Mouse (Mus musculus): ENCODE data around the gene Aebp2. TPM values are rescaled to one million over a fixed set of nuclear protein-coding genes. Genes with fewer than 3 reads are reported as not detected.

Gene Aebp2
- total RNA-seq, 2 experiments from 2014 or later = 67.1 to 67.2 TPM

- intact Hi-C loops (cut with DNase I) = no loop called here
- TF ChIP-seq CTCF (IDR thresholded peaks at IDR 0.05) = no peak
- no peak overlapping the region for H3K27ac ChIP-seq
- H3K4me3 ChIP-seq = no peak overlapping the region
- DNase-seq (ENCODE audit: extremely low spot score in 1 of 2, low spot score in 2 of 2) = no peak
Measured at GRCm38 (mm10) chr6:140611282-140611681, 11.2 kb upstream of the Aebp2 start.

DNA sequence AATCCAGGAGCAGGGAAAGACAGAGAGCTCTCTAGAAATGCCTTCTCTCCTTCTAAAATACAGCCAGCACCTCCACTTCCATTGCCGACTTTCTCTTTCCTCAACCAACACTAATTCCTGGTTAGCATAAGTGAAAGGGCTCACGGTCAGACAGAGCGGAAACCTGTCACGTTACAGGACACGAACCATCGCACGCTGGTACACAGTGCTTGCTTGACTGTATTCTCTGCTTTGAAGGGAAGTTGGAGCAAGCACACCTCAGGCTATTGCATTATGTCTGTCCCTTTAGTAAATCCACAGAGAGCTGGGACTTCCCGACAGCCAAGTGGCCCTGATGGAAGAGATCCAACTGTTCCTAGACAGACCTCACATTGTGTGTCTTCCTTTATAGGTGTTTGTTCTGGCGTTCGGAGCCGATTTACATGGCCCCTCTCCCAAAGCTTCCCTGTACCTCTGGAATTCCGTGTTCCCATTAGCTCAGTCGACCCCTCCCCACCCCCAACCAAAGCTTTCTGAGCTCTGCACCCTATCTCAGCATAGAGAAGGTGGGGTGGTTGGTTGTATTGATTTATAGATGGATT lies 10.5 kb upstream of the Aebp2 start:
- Histone ChIP-seq H3K4me3 (no peak overlapping the region), H3K27ac (no peak overlapping the region)
- DNase-seq (ENCODE audit: extremely low spot score in 1 of 2, low spot score in 2 of 2) = no peak
- intact Hi-C loops (cut with DNase I) = no loop called here
- no peak for TF ChIP-seq CTCF (IDR thresholded peaks at IDR 0.05)

GRCm38 (mm10) chr6:140613822-140614221 lies 8.6 kb upstream of the Aebp2 start:
- Histone ChIP-seq H3K4me3 (no peak overlapping the region), H3K27ac (no peak overlapping the region)
- TF ChIP-seq CTCF (IDR thresholded peaks at IDR 0.05) = no peak
- intact Hi-C loops (cut with DNase I) = no loop called here
- DNase-seq (ENCODE audit: extremely low spot score in 1 of 2, low spot score in 2 of 2) = no peak

DNA sequence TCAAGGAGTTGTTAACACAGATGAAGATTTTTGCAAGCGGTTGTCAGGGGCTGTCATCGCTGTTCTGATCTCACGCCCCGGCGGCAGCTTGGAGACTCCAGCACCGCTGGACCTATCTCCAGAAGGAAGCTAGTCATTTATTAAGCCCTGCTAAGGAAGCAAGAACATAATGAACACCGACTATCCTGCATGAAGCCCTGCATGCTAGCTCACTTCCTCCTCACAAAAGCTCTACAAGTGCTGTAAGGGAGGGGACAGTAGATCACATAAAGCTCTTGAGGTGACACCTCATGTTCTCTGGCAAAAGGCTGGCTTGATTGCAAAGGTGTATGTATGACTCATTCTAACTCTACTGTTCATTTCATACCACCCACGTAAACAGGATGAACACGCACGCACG lies 7.8 kb upstream of the Aebp2 start:
- H3K4me3 ChIP-seq = no peak overlapping the region
- intact Hi-C loops (cut with DNase I) = no loop called here
- DNase-seq (ENCODE audit: extremely low spot score in 1 of 2, low spot score in 2 of 2) = no peak
- no peak for TF ChIP-seq CTCF (IDR thresholded peaks at IDR 0.05)
- H3K27ac ChIP-seq = no peak overlapping the region

- no peak for TF ChIP-seq CTCF (IDR thresholded peaks at IDR 0.05)
- intact Hi-C loops (cut with DNase I) = no loop called here
- DNase-seq (ENCODE audit: extremely low spot score in 1 of 2, low spot score in 2 of 2) = no peak
Measured at GRCm38 (mm10) chr6:140620531-140621349, 1.7 kb upstream of the Aebp2 start.

DNA sequence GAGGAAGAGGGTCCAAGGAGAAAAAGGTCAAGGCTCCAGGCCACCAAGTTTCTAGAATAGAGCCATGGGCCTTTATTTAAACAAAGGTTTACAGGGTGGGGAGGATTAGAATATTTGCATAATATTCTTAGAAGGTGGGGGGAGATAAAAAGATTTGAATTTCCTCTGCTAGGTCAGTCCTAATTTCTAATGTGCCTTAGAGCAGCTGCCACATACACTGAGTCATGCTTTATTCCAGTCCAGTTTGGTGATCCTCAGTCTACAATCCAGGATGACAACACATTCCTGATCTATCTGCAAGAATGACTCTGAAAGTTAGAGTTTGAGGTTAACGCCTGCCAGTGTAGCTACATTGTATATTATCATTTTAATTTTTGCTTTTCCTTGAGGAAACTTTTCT lies 841 bp upstream of the Aebp2 start:
- Histone ChIP-seq H3K4me3 (no peak overlapping the region), H3K27ac (no peak overlapping the region)
- no peak for TF ChIP-seq CTCF (IDR thresholded peaks at IDR 0.05)
- intact Hi-C loops (cut with DNase I) = no loop called here
- no peak for DNase-seq (ENCODE audit: extremely low spot score in 1 of 2, low spot score in 2 of 2)

More at GRCm38 (mm10) chr6:140620531-140621349, 1.7 kb upstream of the Aebp2 start:
- H3K27ac ChIP-seq = no peak overlapping the region
- H3K4me3 ChIP-seq = no peak overlapping the region

- DNase-seq (ENCODE audit: extremely low spot score in 1 of 2, low spot score in 2 of 2) = peak; percentile 94 to 95
- intact Hi-C loops (cut with DNase I) = no loop called here
- no peak for TF ChIP-seq CTCF (IDR thresholded peaks at IDR 0.05)
- peak overlapping the region; percentile 93 for H3K27ac ChIP-seq
- H3K4me3 ChIP-seq = peak overlapping the region; percentile 61
Measured at GRCm38 (mm10) chr6:140623226-140624095, 998 bp downstream of the Aebp2 start.

DNA sequence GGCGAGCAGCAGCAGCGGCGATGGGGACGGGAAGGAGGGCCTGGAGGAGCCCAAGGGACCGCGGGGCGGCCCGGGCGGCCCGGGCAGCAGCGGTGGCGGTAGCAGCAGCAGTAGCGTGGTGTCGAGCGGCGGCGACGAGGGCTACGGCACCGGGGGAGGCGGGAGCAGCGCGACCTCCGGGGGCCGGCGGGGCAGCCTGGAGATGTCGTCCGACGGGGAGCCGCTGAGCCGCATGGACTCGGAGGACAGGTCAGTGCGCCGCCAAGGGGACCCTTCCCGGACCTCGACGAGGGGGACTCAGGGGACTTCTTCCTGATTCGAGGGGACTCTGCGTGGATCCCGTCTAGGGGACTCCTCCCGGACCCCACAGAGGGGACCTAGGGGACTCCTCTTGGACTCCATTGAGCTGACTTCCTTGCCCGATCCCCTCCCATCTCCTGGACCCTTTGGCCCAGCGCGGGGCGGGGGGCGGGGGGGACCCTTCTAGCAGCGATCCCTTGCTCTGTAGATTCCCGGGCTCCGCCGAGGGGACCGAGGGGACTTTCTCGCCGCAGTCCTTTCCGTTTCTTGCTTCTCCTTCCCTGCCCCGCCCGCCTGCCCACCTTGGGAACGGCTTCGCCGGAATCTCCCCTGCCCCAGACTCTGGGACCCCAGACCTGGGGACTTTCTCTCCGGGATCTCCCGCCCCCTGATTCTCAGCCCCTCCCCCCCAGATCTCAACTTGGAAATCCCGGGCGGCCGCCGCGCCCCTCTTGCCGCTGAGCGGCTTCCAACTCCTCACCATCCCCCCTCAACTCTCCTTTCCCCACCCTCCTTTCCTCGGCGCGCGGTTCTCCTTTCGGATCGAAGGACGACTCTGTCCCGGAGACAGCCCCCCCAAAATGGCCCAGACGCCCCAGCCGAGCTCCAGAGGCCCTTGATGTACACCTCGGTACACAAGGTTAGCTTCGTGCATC lies 1.9 kb downstream of the Aebp2 start:
- peak; percentile 31 to 44 for DNase-seq (ENCODE audit: extremely low spot score in 1 of 2, low spot score in 2 of 2)
- Histone ChIP-seq H3K27ac (peak overlapping the region; percentile 93), H3K4me3 (peak overlapping the region; percentile 61)
- no peak for TF ChIP-seq CTCF (IDR thresholded peaks at IDR 0.05)
- intact Hi-C loops (cut with DNase I) = no loop called here

- DNase-seq (ENCODE audit: extremely low spot score in 1 of 2, low spot score in 2 of 2) = no peak
- Histone ChIP-seq H3K27ac (peak overlapping the region; percentile 36; the same call in 1 of the 2 replicates), H3K4me3 (no peak overlapping the region)
- intact Hi-C loops (cut with DNase I) = no loop called here
- TF ChIP-seq CTCF (IDR thresholded peaks at IDR 0.05) = no peak
Measured at GRCm38 (mm10) chr6:140629176-140629859, 6.9 kb downstream of the Aebp2 start.

DNA sequence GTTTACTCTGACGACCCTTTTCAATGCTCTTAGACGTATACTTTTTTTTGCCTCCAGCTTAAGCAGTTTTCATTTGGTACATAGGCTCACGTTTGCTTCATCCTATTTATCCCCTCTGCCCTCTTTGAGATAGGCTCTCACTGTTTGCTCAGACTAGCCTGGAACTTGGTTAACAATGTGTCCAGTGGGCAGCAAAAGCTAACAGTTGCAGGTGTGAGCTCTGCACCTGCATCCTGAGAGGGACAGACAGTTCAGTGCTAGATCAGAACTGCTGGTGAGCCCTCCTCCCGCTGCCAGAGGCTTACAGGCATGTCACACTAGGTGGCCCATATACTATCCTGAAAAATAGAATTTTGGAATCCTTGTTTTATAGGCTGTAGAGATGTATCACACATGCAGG lies 7.8 kb downstream of the Aebp2 start:
- DNase-seq (ENCODE audit: extremely low spot score in 1 of 2, low spot score in 2 of 2) = no peak
- intact Hi-C loops (cut with DNase I) = loop anchor here (5.0 kb wide), 1 partner anchor 82 kb away; no protein-coding TSS in a partner anchor
- no peak for TF ChIP-seq CTCF (IDR thresholded peaks at IDR 0.05)
- Histone ChIP-seq H3K27ac (no peak overlapping the region), H3K4me3 (no peak overlapping the region)

Data from left cerebral cortex, adult 2 months (tissue).